Mouse (Mus musculus): ENCODE measurements around the gene Adora1. TPM values are rescaled to one million over a fixed set of nuclear protein-coding genes. Genes with fewer than 3 reads are reported as not detected.

The Adora1 gene
- polyA plus RNA-seq (2015; fragmentation: Nextera tagmentation; extraction: Ambion mirVana): 11.1 and 12.8 TPM in 2 replicates

DNA sequence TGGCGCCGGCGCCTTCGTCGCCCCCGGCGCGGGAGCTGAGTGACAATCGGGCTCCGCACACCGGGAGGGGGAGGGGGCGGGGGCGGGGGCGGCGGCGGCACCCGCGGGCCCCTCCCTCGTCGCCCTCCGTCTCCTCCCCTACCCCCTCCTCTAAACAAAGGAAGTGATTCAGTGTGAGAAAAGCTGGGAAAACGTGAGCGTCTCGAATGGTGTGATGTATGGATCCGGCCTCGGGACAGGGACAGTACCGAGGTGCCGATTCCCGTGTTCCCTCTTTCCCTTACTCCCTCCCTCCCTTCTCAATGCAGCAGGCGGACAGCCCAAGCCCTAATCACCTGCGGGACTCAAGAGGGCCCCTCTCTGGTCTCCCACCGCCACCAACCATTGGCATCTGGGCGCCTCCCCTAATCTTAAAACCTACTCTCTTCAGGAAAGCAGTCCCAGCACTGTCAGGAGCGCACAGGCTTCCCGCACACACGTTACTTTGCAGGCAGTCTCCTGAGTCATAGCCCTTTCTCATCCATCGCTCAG, at the start of gene Adora1:
Gene Adora1 (minus strand): TSS at position 41 of the 531 bp plus-strand sequence.
- H3K9ac ChIP-seq: peak within 1 kb of the TSS; percentile 71
- peak; percentile 20 for ATAC-seq (ENCODE audit: low read depth)
- peak within 1 kb of the TSS; percentile 46 for H3K4me3 ChIP-seq
- no peak within 1 kb of the TSS for H3K27ac ChIP-seq (replicated peaks)
- H3K4me2 ChIP-seq: peak within 1 kb of the TSS; percentile 82
- peaks cover 54% of the 10 kb centered on the region for H3K27me3 ChIP-seq
- H3K36me3 ChIP-seq: no peaks in the 10 kb centered on the region
- H3K9me3 ChIP-seq: no peaks in the 10 kb centered on the region
- H3K4me1 ChIP-seq (replicated peaks): peaks cover 41% of the 10 kb centered on the region
- WGBS: under 1% methylated on average over 30 of the region's 37 CpGs

DNA sequence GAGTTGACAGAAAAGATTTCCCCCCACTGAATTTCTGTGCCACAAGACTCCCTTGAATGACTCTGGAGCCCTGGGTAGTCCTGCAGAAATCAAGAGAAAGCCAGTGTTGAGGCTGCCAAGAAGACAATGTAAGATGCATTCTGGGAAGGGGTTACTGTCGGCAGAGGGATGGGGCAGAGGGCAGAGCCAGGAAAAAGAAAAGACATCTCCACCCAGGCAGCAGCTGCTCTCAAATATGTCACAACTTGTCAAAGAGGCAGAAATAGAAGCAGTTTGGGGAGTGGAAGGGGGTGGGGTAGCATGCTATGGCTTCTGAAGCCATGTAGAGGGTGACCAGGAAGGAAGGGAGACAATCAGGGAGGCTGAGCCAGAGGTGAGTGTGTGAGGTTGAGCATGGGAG, 47.9 kb upstream of the Adora1 start:
- Histone ChIP-seq H3K36me3 (no peaks in the 10 kb centered on the region), H3K9me3 (no peaks in the 10 kb centered on the region), H3K9ac (no peak overlapping the region)

DNA sequence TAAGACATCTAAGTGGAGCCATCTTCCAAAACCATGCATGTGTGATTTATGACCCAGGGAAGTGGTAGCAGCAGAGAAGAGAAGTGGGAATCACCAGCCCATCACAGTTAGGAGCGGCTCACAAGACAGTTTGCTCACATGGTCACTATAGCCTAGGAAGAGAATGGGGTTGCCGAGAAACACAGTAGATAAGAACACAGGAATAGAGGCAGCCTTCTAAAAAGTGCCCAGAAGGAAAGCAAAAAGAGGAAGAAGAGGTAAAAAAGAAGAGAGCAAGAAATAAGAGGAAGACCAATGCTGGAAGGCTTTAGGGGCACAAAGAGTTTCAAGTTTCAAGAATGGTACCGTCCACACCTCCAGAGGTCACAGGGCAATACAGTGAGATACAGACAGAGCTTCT, 47.1 kb upstream of the Adora1 start:
- ATAC-seq (ENCODE audit: low read depth): no peak
- Histone ChIP-seq H3K27ac (replicated peaks) (no peak overlapping the region), H3K4me2 (no peak overlapping the region), H3K4me1 (replicated peaks) (no peaks in the 10 kb centered on the region), H3K9me3 (no peaks in the 10 kb centered on the region), H3K36me3 (no peaks in the 10 kb centered on the region), H3K9ac (no peak overlapping the region), H3K27me3 (no peaks in the 10 kb centered on the region), H3K4me3 (no peak overlapping the region)
- 78% methylated on average over 3 of the region's 3 CpGs for WGBS

More for the DNA sequence above, 47.9 kb upstream of the Adora1 start:
- Histone ChIP-seq H3K27ac (replicated peaks) (no peak overlapping the region), H3K4me1 (replicated peaks) (no peaks in the 10 kb centered on the region), H3K4me2 (no peak overlapping the region), H3K27me3 (no peaks in the 10 kb centered on the region), H3K4me3 (no peak overlapping the region)
- 59% methylated on average over 1 of the region's 1 CpGs for WGBS
- no peak for ATAC-seq (ENCODE audit: low read depth)

DNA sequence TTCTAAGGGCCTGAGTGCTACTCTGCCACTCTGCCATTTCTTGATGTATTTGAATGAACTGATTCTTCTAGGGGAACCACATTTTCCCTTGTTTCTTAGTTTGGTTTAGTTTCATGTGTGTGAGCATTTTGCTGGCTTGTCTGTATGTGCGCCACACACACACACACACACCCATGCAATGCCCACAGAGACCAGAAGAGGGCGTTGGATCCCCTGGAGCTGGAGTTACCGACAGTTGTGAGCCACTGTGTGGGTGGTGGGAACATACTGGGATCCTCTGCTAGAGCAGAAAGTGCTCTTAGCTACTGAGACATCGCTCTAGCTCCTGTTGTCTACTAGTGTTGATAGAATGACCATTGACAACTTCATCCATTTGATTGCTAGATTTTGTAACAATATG, 46.3 kb upstream of the Adora1 start:
- Histone ChIP-seq H3K27ac (replicated peaks) (no peak overlapping the region), H3K9me3 (no peaks in the 10 kb centered on the region), H3K4me1 (replicated peaks) (no peaks in the 10 kb centered on the region), H3K4me2 (no peak overlapping the region), H3K4me3 (no peak overlapping the region), H3K27me3 (no peaks in the 10 kb centered on the region), H3K9ac (no peak overlapping the region), H3K36me3 (no peaks in the 10 kb centered on the region)
- 75% methylated on average over 4 of the region's 4 CpGs for WGBS
- no peak for ATAC-seq (ENCODE audit: low read depth)

DNA sequence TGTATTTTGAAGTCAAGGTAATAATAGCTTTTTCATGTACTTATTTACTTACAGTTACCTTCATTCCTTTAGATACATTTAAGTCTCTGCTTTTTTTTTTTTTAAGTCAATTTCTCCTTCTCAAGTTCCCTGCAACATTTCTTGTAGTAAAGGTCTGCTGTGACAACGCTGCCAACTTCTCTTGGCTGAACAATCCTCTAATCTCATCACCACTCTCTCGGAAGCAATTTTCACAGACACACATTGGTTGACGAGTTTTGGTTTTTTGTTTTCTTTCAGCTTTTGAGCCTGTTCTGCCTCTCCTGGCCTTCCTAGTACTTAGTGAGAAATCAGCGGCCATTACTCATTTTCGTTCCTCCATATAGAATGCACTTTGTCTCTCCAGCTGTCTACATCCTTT, 44.9 kb upstream of the Adora1 start:
- Histone ChIP-seq H3K4me3 (no peak overlapping the region), H3K9me3 (no peaks in the 10 kb centered on the region), H3K27ac (replicated peaks) (no peak overlapping the region), H3K9ac (no peak overlapping the region), H3K27me3 (no peaks in the 10 kb centered on the region), H3K36me3 (no peaks in the 10 kb centered on the region), H3K4me2 (no peak overlapping the region), H3K4me1 (replicated peaks) (no peaks in the 10 kb centered on the region)
- WGBS: 89% methylated on average over 5 of the region's 5 CpGs
- no peak for ATAC-seq (ENCODE audit: low read depth)

DNA sequence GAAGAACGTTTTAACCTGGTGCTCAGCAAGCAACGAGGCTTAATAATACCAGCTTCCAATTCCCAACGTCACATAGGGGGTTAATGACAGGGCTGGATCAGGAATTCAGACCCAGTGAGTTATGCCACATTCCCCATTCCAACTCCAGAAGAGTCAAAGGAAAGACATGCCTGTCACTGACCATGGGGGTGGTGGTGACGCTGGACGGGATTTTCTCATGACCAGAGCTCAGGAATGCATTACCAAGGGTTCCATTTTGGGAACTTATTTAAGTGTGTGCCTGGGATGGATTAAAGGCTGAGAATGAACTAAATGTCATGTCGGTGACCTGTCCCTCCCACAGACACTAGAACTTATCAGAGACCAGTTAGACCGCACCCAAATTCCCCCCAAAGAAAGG, 41.6 kb upstream of the Adora1 start:
- H3K9ac ChIP-seq: no peak overlapping the region
- no peaks in the 10 kb centered on the region for H3K27me3 ChIP-seq
- no peak for ATAC-seq (ENCODE audit: low read depth)
- 87% methylated on average over 7 of the region's 7 CpGs for WGBS
- no peaks in the 10 kb centered on the region for H3K9me3 ChIP-seq
- H3K36me3 ChIP-seq: no peaks in the 10 kb centered on the region
- H3K4me2 ChIP-seq: no peak overlapping the region
- H3K27ac ChIP-seq (replicated peaks): no peak overlapping the region
- H3K4me3 ChIP-seq: no peak overlapping the region
- peaks cover 19% of the 10 kb centered on the region for H3K4me1 ChIP-seq (replicated peaks)

DNA sequence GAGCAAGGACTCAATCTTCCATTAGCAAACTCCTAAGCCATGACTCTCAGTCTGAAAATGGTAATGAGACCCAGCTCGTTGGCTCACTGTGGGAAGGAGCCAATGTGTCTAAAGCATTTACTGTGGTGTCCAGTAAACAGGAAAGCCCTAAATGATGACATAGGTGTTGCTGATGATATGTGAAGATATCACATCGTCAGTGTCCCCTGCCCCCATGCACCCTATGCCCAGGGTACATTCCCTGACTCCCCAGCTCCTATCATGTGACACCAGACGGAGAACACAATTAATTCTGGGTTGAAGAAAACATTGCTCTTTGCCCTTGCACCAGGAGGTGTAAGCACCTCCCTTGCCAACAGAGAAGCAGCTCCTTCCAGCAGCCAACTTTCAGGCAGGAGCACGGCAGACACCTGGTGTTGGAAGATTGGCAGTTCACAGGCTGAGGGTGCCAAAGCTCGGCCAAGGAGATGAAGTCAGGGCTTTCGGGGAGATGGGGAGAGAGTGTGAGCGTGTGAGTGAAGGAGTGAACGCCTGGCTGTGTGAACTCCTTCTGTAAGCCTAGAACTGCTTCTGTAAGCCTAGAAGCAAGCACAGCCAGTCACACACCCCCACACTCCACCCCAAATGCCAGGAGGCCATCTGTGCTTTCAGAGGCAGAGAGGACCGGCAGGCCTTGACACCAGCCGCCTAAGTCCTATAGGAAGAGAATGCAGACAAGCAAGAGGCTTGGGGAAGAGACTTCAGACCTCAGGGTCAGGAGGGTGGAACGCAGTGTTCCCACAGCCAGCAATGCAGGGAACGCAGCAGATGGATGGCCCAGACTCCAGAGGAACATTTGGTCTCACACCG, 40.6 kb upstream of the Adora1 start:
- 76% methylated on average over 13 of the region's 13 CpGs for WGBS
- Histone ChIP-seq H3K4me2 (no peak overlapping the region), H3K9me3 (no peaks in the 10 kb centered on the region), H3K9ac (no peak overlapping the region), H3K36me3 (no peaks in the 10 kb centered on the region), H3K4me3 (no peak overlapping the region), H3K27me3 (no peaks in the 10 kb centered on the region), H3K4me1 (replicated peaks) (peaks cover 19% of the 10 kb centered on the region), H3K27ac (replicated peaks) (no peak overlapping the region)
- no peak for ATAC-seq (ENCODE audit: low read depth)

DNA sequence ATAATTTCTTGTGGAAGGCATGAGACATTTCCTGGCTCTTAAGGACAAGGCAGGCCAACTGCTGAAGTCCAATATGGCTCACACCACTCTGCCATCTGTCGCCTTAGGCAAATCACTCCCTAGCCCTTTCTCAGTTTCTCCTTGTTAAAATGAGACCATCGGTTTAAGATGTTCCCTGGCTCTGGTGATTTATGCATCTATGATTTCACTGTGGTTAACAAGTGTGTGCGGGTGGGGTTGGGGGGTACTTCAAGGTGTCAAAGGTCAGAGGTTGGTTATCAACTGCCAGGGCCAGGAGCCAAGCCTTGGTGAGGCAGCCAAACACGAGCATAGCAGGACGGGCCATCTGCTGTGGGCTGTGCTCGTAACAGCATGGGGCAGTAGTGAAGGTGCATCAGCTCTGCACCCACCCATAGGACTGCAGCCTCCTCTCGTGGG, 39.3 kb upstream of the Adora1 start:
- H3K27ac ChIP-seq (replicated peaks): peak overlapping the region; percentile 82
- no peak for ATAC-seq (ENCODE audit: low read depth)
- no peak overlapping the region for H3K4me2 ChIP-seq
- H3K9ac ChIP-seq: no peak overlapping the region
- WGBS: 67% methylated on average over 7 of the region's 7 CpGs
- H3K27me3 ChIP-seq: no peaks in the 10 kb centered on the region
- peaks cover 19% of the 10 kb centered on the region for H3K4me1 ChIP-seq (replicated peaks)
- H3K9me3 ChIP-seq: no peaks in the 10 kb centered on the region
- no peak overlapping the region for H3K4me3 ChIP-seq
- no peaks in the 10 kb centered on the region for H3K36me3 ChIP-seq

DNA sequence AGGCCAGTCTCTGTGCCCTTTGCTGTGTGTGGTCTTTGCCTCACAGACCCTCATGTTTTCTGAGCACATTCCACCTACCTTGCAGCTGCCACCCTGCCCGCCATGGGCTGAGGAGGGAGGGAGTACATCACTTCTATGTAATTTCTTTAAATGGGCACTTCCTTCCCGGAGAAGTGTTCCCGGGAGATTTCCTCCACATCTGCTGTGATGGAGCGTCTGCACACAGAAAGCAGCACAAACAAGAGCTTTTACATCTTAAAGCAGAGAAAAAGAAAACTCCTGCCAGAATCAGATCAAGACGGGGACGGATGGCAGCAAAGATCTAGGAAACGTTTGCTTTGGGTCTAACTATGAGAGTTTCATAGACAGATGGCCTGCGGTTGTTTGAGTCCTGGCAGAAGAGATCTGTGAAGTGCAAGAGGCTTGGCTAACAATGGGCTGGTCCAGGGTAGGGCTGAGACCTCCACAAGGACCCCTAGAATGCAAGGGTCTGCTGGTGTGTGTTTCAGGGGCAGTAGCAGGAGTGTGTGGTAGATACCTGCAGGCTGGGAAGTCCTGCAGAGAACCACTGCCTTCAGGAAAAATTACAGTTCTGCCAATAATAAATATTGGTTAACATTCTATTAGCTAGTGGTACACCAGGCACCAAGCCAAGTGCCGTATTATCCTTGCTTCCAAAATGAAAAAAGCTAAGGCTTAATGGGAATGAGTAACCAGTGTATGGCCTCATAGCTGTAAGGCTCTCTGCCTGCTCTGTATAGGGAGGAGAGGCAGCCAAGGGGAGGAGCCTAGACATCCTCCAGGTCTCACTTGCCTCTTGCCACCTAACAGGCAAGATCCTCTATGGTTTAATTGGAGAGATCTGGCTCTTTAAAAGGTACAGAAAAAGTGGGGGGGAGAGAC, 38.5 kb upstream of the Adora1 start:
- peak overlapping the region; percentile 82 for H3K27ac ChIP-seq (replicated peaks)
- no peak overlapping the region for H3K4me2 ChIP-seq
- WGBS: 50% methylated on average over 9 of the region's 9 CpGs
- no peaks in the 10 kb centered on the region for H3K36me3 ChIP-seq
- ATAC-seq (ENCODE audit: low read depth): peak; percentile 74
- H3K9me3 ChIP-seq: no peaks in the 10 kb centered on the region
- H3K27me3 ChIP-seq: no peaks in the 10 kb centered on the region
- H3K9ac ChIP-seq: no peak overlapping the region
- H3K4me3 ChIP-seq: no peak overlapping the region
- peaks cover 19% of the 10 kb centered on the region for H3K4me1 ChIP-seq (replicated peaks)

DNA sequence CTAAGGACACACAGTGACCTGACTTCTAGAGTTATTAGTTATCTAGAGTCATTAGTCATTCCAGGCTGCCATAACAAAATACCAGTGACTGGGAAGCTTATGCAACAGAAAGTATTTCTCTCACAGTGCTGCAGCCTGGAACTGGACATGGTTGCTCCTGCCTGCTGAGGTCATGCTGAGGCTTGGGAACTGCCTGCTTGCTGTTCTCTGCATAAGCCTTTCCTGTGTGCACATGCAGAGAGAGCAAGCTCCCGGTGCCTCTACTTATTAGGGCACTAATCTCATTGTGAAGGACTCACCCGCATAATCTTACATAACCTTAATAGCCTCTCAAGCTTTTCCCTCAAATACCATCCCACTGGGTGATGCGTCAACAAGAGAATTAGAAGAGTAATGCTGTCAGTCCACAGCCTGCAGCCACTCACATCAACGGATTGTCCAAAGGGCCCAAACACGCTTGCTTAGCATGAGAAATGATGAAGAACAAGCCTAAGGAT, 37.6 kb upstream of the Adora1 start:
- no peak for ATAC-seq (ENCODE audit: low read depth)
- H3K9me3 ChIP-seq: no peaks in the 10 kb centered on the region
- no peak overlapping the region for H3K4me2 ChIP-seq
- H3K9ac ChIP-seq: no peak overlapping the region
- H3K4me3 ChIP-seq: no peak overlapping the region
- 71% methylated on average over 5 of the region's 5 CpGs for whole genome bisulfite sequencing
- no peaks in the 10 kb centered on the region for H3K27me3 ChIP-seq
- peaks cover 19% of the 10 kb centered on the region for H3K4me1 ChIP-seq (replicated peaks)
- no peaks in the 10 kb centered on the region for H3K36me3 ChIP-seq
- H3K27ac ChIP-seq (replicated peaks): peak overlapping the region; percentile 82

DNA sequence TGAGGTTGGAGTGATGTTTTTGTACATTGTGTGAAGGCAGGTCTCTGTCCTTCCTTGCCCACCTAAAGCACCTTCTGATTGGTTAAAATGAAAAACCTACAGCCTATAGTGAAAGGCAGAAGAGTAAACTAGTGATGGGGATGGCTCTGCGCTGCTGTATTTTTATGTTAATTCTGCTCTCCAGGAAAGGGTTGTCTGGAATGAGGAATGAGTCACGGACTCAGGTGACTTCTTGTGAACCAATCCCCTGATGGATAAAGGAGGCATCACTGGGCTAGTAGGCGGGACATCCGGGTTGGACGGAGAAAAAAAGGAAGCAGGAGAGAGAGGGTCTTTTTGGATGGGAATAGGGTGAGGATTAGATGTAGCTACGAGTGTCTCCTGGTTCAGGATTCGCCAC, 34.8 kb upstream of the Adora1 start:
- no peak overlapping the region for H3K27ac ChIP-seq (replicated peaks)

DNA sequence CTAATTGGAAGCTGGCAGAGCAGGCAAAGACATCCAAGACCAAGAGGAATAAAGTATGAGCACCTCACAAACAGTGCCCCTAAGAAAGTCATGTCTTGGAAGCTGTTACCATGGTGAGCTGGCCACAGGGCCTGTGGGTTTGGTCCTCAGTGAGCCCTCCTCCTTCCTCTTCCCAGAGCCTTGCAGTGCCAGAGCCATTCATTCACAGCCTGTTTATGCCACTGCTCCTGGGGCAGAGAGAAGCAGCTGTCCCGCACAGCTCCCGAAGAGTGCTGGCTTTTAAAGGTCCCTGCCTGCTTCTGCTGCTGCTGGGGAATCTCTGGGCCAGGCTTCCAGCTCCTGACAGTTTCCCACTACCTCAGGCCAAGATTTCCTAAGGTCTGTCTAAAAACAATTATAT, 30.6 kb upstream of the Adora1 start:
- Histone ChIP-seq H3K27ac (replicated peaks) (peak overlapping the region; percentile 18; the same call in 1 of the 2 replicates), H3K9me3 (peaks cover 5% of the 10 kb centered on the region; the same call in 1 of the 2 replicates), H3K36me3 (no peaks in the 10 kb centered on the region), H3K4me1 (replicated peaks) (peaks cover 9% of the 10 kb centered on the region), H3K27me3 (no peaks in the 10 kb centered on the region), H3K4me3 (no peak overlapping the region), H3K9ac (no peak overlapping the region), H3K4me2 (no peak overlapping the region)
- WGBS: 19% methylated on average over 2 of the region's 2 CpGs
- peak; percentile 83 for ATAC-seq (ENCODE audit: low read depth)

More for the DNA sequence above, 34.8 kb upstream of the Adora1 start:
- peaks cover 28% of the 10 kb centered on the region for H3K4me1 ChIP-seq (replicated peaks)
- WGBS: 71% methylated on average over 7 of the region's 7 CpGs
- H3K4me2 ChIP-seq: no peak overlapping the region
- H3K9ac ChIP-seq: no peak overlapping the region
- H3K36me3 ChIP-seq: no peaks in the 10 kb centered on the region
- no peaks in the 10 kb centered on the region for H3K27me3 ChIP-seq
- H3K4me3 ChIP-seq: no peak overlapping the region
- ATAC-seq (ENCODE audit: low read depth): no peak
- H3K9me3 ChIP-seq: no peaks in the 10 kb centered on the region
